Mouse (Mus musculus): ENCODE measurements around the gene Hlf. TPM values are rescaled to one million over a fixed set of nuclear protein-coding genes. Genes with fewer than 3 reads are reported as not detected.

Hlf gene
- polyA plus RNA-seq, 1 experiment from 2014 or later = 1.6 TPM

GRCm38 (mm10) chr11:90369115-90369514, 21.6 kb downstream of the Hlf start:
- Histone ChIP-seq H3K4me3 (ENCODE audit: low read depth, low read length) (no peak overlapping the region), H3K4me1 (ENCODE audit: control insufficient read depth, insufficient read depth, low read length) (no peaks in the 10 kb centered on the region), H3K9me3 (replicated peaks; ENCODE audit: control insufficient read depth, low read length) (no peaks in the 10 kb centered on the region), H3K9ac (replicated peaks; ENCODE audit: low read length) (no peak overlapping the region), H3K27me3 (ENCODE audit: control insufficient read depth, insufficient read depth, low read length) (no peaks in the 10 kb centered on the region), H3K36me3 (replicated peaks; ENCODE audit: control insufficient read depth, insufficient read depth, low read depth, low read length) (no peaks in the 10 kb centered on the region), H3K27ac (replicated peaks; ENCODE audit: low read depth, low read length) (peak overlapping the region; percentile 22), H3K4me2 (ENCODE audit: low read depth, low read length) (no peak overlapping the region)
- DNase-seq (ENCODE audit: low spot score) (peak; percentile 26), ATAC-seq (replicated peaks; ENCODE audit: insufficient number of reproducible peaks, low FRiP score, low TSS enrichment, low read depth) (no peak)
- 18% methylated on average over 7 of the region's 7 CpGs for WGBS

- Histone ChIP-seq H3K4me1 (ENCODE audit: control insufficient read depth, insufficient read depth, low read length) (no peaks in the 10 kb centered on the region), H3K9ac (replicated peaks; ENCODE audit: low read length) (no peak overlapping the region), H3K4me3 (ENCODE audit: low read depth, low read length) (no peak overlapping the region), H3K4me2 (ENCODE audit: low read depth, low read length) (no peak overlapping the region), H3K27me3 (ENCODE audit: control insufficient read depth, insufficient read depth, low read length) (no peaks in the 10 kb centered on the region), H3K27ac (replicated peaks; ENCODE audit: low read depth, low read length) (no peak overlapping the region), H3K36me3 (replicated peaks; ENCODE audit: control insufficient read depth, insufficient read depth, low read depth, low read length) (no peaks in the 10 kb centered on the region), H3K9me3 (replicated peaks; ENCODE audit: control insufficient read depth, low read length) (no peaks in the 10 kb centered on the region)
- ATAC-seq (replicated peaks; ENCODE audit: insufficient number of reproducible peaks, low FRiP score, low TSS enrichment, low read depth) (no peak), DNase-seq (ENCODE audit: low spot score) (no peak)
- 61% methylated on average over 14 of the region's 14 CpGs for WGBS
Measured at GRCm38 (mm10) chr11:90367894-90368860, 22.5 kb downstream of the Hlf start.

- no peaks in the 10 kb centered on the region for H3K4me1 ChIP-seq (ENCODE audit: control insufficient read depth, insufficient read depth, low read length)
- ATAC-seq (replicated peaks; ENCODE audit: insufficient number of reproducible peaks, low FRiP score, low TSS enrichment, low read depth) = no peak
- H3K9me3 ChIP-seq (replicated peaks; ENCODE audit: control insufficient read depth, low read length) = no peaks in the 10 kb centered on the region
- WGBS = 41% methylated on average over 7 of the region's 7 CpGs
- H3K27ac ChIP-seq (replicated peaks; ENCODE audit: low read depth, low read length) = no peak overlapping the region
- H3K4me3 ChIP-seq (ENCODE audit: low read depth, low read length) = no peak overlapping the region
- no peak overlapping the region for H3K9ac ChIP-seq (replicated peaks; ENCODE audit: low read length)
- DNase-seq (ENCODE audit: low spot score) = no peak
- no peaks in the 10 kb centered on the region for H3K27me3 ChIP-seq (ENCODE audit: control insufficient read depth, insufficient read depth, low read length)
- no peak overlapping the region for H3K4me2 ChIP-seq (ENCODE audit: low read depth, low read length)
- no peaks in the 10 kb centered on the region for H3K36me3 ChIP-seq (replicated peaks; ENCODE audit: control insufficient read depth, insufficient read depth, low read depth, low read length)
Measured at GRCm38 (mm10) chr11:90364865-90365264, 25.8 kb downstream of the Hlf start.

- no peaks in the 10 kb centered on the region for H3K4me1 ChIP-seq (ENCODE audit: control insufficient read depth, insufficient read depth, low read length)
- no peaks in the 10 kb centered on the region for H3K36me3 ChIP-seq (replicated peaks; ENCODE audit: control insufficient read depth, insufficient read depth, low read depth, low read length)
- no peak overlapping the region for H3K9ac ChIP-seq (replicated peaks; ENCODE audit: low read length)
- WGBS = 88% methylated on average over 10 of the region's 10 CpGs
- H3K27ac ChIP-seq (replicated peaks; ENCODE audit: low read depth, low read length) = no peak overlapping the region
- no peak for ATAC-seq (replicated peaks; ENCODE audit: insufficient number of reproducible peaks, low FRiP score, low TSS enrichment, low read depth)
- no peaks in the 10 kb centered on the region for H3K9me3 ChIP-seq (replicated peaks; ENCODE audit: control insufficient read depth, low read length)
- H3K27me3 ChIP-seq (ENCODE audit: control insufficient read depth, insufficient read depth, low read length) = no peaks in the 10 kb centered on the region
- H3K4me3 ChIP-seq (ENCODE audit: low read depth, low read length) = no peak overlapping the region
- H3K4me2 ChIP-seq (ENCODE audit: low read depth, low read length) = no peak overlapping the region
- no peak for DNase-seq (ENCODE audit: low spot score)
Measured at GRCm38 (mm10) chr11:90363821-90364497, 26.7 kb downstream of the Hlf start.

GRCm38 (mm10) chr11:90363406-90363805, 27.3 kb downstream of the Hlf start:
- WGBS = 44% methylated on average over 3 of the region's 3 CpGs
- no peak overlapping the region for H3K4me2 ChIP-seq (ENCODE audit: low read depth, low read length)
- no peaks in the 10 kb centered on the region for H3K27me3 ChIP-seq (ENCODE audit: control insufficient read depth, insufficient read depth, low read length)
- no peak overlapping the region for H3K4me3 ChIP-seq (ENCODE audit: low read depth, low read length)
- no peaks in the 10 kb centered on the region for H3K36me3 ChIP-seq (replicated peaks; ENCODE audit: control insufficient read depth, insufficient read depth, low read depth, low read length)
- no peaks in the 10 kb centered on the region for H3K9me3 ChIP-seq (replicated peaks; ENCODE audit: control insufficient read depth, low read length)
- H3K4me1 ChIP-seq (ENCODE audit: control insufficient read depth, insufficient read depth, low read length) = no peaks in the 10 kb centered on the region
- DNase-seq (ENCODE audit: low spot score) (peak; percentile 30), ATAC-seq (replicated peaks; ENCODE audit: insufficient number of reproducible peaks, low FRiP score, low TSS enrichment, low read depth) (no peak)
- no peak overlapping the region for H3K9ac ChIP-seq (replicated peaks; ENCODE audit: low read length)
- no peak overlapping the region for H3K27ac ChIP-seq (replicated peaks; ENCODE audit: low read depth, low read length)

GRCm38 (mm10) chr11:90360536-90360935, 30.2 kb downstream of the Hlf start:
- H3K4me2 ChIP-seq (ENCODE audit: low read depth, low read length) = no peak overlapping the region
- no peaks in the 10 kb centered on the region for H3K36me3 ChIP-seq (replicated peaks; ENCODE audit: control insufficient read depth, insufficient read depth, low read depth, low read length)
- WGBS = 94% methylated on average over 5 of the region's 5 CpGs
- no peak overlapping the region for H3K9ac ChIP-seq (replicated peaks; ENCODE audit: low read length)
- ATAC-seq (replicated peaks; ENCODE audit: insufficient number of reproducible peaks, low FRiP score, low TSS enrichment, low read depth) (no peak), DNase-seq (ENCODE audit: low spot score) (no peak)
- H3K4me1 ChIP-seq (ENCODE audit: control insufficient read depth, insufficient read depth, low read length) = peaks cover 5% of the 10 kb centered on the region; the same call in 1 of the 2 replicates
- no peak overlapping the region for H3K27ac ChIP-seq (replicated peaks; ENCODE audit: low read depth, low read length)
- no peak overlapping the region for H3K4me3 ChIP-seq (ENCODE audit: low read depth, low read length)
- H3K9me3 ChIP-seq (replicated peaks; ENCODE audit: control insufficient read depth, low read length) = no peaks in the 10 kb centered on the region
- no peaks in the 10 kb centered on the region for H3K27me3 ChIP-seq (ENCODE audit: control insufficient read depth, insufficient read depth, low read length)

GRCm38 (mm10) chr11:90358063-90358462, 32.6 kb downstream of the Hlf start:
- Histone ChIP-seq H3K27me3 (ENCODE audit: control insufficient read depth, insufficient read depth, low read length) (no peaks in the 10 kb centered on the region), H3K36me3 (replicated peaks; ENCODE audit: control insufficient read depth, insufficient read depth, low read depth, low read length) (no peaks in the 10 kb centered on the region), H3K4me3 (ENCODE audit: low read depth, low read length) (no peak overlapping the region), H3K4me1 (ENCODE audit: control insufficient read depth, insufficient read depth, low read length) (peaks cover 5% of the 10 kb centered on the region; the same call in 1 of the 2 replicates), H3K27ac (replicated peaks; ENCODE audit: low read depth, low read length) (no peak overlapping the region), H3K4me2 (ENCODE audit: low read depth, low read length) (no peak overlapping the region), H3K9ac (replicated peaks; ENCODE audit: low read length) (no peak overlapping the region), H3K9me3 (replicated peaks; ENCODE audit: control insufficient read depth, low read length) (no peaks in the 10 kb centered on the region)
- ATAC-seq (replicated peaks; ENCODE audit: insufficient number of reproducible peaks, low FRiP score, low TSS enrichment, low read depth) (no peak), DNase-seq (ENCODE audit: low spot score) (no peak)
- WGBS = 82% methylated on average over 8 of the region's 8 CpGs

GRCm38 (mm10) chr11:90357371-90357770, 33.3 kb downstream of the Hlf start:
- no peak overlapping the region for H3K4me3 ChIP-seq (ENCODE audit: low read depth, low read length)
- 81% methylated on average over 7 of the region's 7 CpGs for WGBS
- no peak overlapping the region for H3K27ac ChIP-seq (replicated peaks; ENCODE audit: low read depth, low read length)
- DNase-seq (ENCODE audit: low spot score) (no peak), ATAC-seq (replicated peaks; ENCODE audit: insufficient number of reproducible peaks, low FRiP score, low TSS enrichment, low read depth) (no peak)
- H3K9ac ChIP-seq (replicated peaks; ENCODE audit: low read length) = no peak overlapping the region
- H3K4me1 ChIP-seq (ENCODE audit: control insufficient read depth, insufficient read depth, low read length) = peaks cover 5% of the 10 kb centered on the region; the same call in 1 of the 2 replicates
- H3K27me3 ChIP-seq (ENCODE audit: control insufficient read depth, insufficient read depth, low read length) = no peaks in the 10 kb centered on the region
- H3K4me2 ChIP-seq (ENCODE audit: low read depth, low read length) = no peak overlapping the region
- H3K36me3 ChIP-seq (replicated peaks; ENCODE audit: control insufficient read depth, insufficient read depth, low read depth, low read length) = no peaks in the 10 kb centered on the region
- H3K9me3 ChIP-seq (replicated peaks; ENCODE audit: control insufficient read depth, low read length) = no peaks in the 10 kb centered on the region
